Mouse (Mus musculus) kidney, postnatal 14 days (tissue): ENCODE results near the gene Ehhadh.
"Not testable (repeated sequence)": the region's sequence is repeated elsewhere in the genome, so short reads cannot be mapped to it uniquely, and the experiment has no call there.

Experiments
- DNase-seq: peaks from one replicate; pipeline ENCODE4 v3.0.0; 2022; ENCODE audit warnings: mixed read lengths

The Ehhadh gene

GRCm38 (mm10) chr16:21787516-21788353, at the start of gene Ehhadh:
Gene Ehhadh (minus strand): TSS chr16:21787807.
- peak; percentile 89 for DNase-seq

DNA sequence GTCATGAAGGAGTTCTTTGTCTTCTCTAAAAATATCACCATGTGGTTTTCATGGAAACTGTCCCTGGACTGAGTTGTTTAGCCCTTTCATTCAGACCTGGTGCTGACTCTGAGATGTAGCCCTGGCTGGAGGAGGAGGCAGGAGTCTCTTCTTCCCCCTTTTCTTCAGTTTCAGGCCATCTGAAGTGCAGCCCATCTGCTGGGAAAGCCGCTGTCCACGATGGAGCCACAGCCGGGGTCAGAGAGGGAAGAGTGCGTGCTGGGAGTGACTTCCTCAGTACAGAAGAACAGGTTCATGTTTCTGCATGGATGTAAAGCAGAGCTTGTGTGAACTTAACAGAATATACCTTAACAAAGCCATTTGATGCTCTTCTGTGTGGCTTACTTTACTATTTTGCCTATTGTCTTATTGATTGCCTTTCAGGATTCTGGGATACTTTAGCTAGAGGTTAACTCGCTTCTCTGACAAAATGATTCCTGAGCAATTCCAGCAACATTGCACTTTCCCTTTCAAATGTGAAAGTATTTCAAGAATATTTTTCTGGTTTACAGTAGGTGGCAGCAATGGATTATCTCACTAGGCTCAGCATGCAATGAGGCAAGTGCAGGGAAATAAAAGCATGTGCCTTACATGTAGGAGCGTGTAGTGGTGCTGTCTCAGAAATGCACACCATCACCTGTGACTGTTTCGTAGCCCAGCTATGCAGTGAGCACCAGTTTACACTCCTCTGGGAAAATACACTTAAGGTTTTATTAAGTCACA, 48.9 kb upstream of the Ehhadh start:
- DNase-seq = peak; percentile 15

- DNase-seq = no peak
Measured at GRCm38 (mm10) chr16:21835584-21835931, 48.0 kb upstream of the Ehhadh start.

GRCm38 (mm10) chr16:21834866-21835583, 47.4 kb upstream of the Ehhadh start:
- no peak for DNase-seq

DNA sequence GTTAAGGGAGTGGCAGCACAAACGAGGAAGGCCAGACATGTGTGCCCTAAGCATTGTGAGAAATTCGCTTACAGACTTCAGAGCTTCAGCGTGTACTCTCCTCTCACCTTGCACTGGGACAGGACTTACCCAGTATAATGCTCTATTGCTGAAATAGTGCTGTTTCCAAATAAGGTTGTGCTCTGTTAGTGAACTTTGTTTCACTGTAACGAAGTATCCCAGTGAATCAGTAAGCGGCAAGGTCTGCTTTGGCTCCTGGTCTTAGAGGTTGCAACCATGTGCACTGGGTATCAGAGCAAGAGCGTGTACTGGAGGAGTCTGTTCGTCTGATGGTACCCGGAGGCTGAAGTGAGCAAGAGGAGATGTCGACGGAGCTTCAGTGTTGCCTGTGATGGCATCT, 46.4 kb upstream of the Ehhadh start:
- no peak for DNase-seq

- DNase-seq = no peak
Measured at GRCm38 (mm10) chr16:21833469-21833868, 45.9 kb upstream of the Ehhadh start.

- DNase-seq = no peak
Measured at GRCm38 (mm10) chr16:21831764-21832163, 44.2 kb upstream of the Ehhadh start.

- no peak for DNase-seq
Measured at GRCm38 (mm10) chr16:21830784-21831183, 43.2 kb upstream of the Ehhadh start.

DNA sequence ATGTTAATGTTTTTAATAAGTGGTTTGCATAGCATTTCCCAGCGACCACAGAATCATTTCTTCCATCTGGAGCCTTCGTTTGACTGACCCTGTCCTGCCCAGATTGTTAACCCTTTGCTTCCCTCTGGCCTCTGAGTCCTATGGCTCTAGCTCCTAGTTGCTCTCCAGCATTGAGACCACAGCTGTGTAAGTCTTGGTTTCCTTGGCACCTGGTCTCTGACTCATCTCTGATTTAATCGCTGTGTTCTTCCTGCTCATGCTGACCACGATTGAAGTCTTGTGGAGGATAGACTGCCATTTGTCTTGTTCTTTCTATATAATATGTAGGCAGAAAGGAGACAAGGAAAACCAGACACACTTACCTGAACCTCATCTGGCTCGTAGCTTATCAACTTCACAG, 42.1 kb upstream of the Ehhadh start:
- DNase-seq = no peak

- DNase-seq = peak; percentile 29
Measured at GRCm38 (mm10) chr16:21827581-21827980, 40.0 kb upstream of the Ehhadh start.

- peak; percentile 73 for DNase-seq
Measured at GRCm38 (mm10) chr16:21827153-21827552, 39.5 kb upstream of the Ehhadh start.

- peak; percentile 79 for DNase-seq
Measured at GRCm38 (mm10) chr16:21825612-21826031, 38.0 kb upstream of the Ehhadh start.

DNA sequence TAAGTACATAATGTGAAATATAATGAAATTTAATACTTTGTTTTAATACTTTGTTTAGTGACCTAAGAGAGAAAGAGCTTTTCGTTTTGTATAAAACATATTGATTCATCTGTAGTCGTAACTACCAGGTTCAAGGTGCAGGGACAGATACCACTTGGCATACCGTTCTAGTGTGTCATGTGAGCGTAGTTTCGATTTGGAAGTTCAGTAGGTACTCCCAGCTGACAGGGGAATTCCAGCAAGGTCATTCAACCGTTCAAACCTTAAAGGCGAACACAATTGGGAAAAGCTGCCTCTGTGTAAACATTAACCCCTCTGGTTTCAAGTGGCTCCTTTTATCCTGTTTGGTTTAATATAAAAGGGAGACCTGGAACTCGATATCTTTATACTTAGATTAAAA, 31.0 kb upstream of the Ehhadh start:
- DNase-seq = peak; percentile 76

DNA sequence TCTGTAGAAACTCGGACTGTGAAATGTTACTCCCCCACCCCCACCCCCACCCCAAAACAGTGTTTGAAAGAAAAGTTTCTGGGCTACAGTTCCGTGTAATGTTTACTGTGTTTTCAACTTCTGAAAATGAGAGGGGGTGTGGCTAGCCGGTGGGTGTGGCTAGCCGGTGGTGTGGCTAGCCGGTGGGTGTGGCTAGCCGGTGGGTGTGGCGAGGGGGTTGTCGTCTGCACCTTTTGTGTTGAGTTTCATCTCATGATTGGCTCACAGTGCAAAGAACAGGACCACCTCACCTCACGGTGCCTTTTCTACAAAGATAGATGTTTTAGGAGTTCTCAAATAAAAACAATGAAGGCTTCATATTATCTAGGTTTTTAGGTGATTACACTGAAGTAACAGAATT, 30.5 kb upstream of the Ehhadh start:
- DNase-seq = peak; percentile 71

- no peak for DNase-seq
Measured at GRCm38 (mm10) chr16:21815669-21816010, 28.0 kb upstream of the Ehhadh start.

GRCm38 (mm10) chr16:21814861-21815668, 27.5 kb upstream of the Ehhadh start:
- peak; percentile 73 for DNase-seq

DNA sequence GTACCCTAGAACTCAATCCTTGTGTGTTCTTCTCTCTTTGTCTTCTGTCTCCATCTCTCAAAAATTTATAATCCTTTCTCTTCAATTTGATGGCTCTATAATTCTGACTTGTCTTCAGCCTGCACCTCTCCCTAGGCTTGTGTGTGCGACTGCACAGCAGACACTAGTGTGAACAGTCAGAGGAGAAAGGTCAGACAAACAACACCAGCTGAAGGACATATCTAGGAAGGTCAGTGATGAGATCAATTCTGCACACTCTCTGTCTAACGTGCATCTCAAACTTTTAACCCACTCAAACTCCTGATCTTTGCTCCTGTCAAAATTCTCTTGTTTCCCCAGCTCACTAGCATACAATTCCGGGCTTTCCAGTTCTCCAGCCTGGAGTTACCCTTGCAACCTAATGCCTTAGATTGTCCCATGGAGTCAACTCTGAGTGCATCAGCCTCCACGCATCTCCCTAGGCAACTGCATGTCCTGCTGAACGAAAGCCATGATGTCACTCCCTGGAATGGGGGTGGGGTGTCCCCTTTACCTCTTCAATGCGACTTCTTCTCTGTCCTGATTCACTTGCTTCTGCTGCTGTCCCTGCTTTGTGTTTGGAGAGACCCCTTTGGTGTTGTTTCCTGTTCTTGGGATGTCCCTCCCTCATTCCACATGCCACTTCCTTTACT, 25.7 kb upstream of the Ehhadh start:
- DNase-seq = no peak

GRCm38 (mm10) chr16:21807786-21808185, 20.2 kb upstream of the Ehhadh start:
- DNase-seq = not testable (repeated sequence)

- no peak for DNase-seq
Measured at GRCm38 (mm10) chr16:21806892-21807291, 19.3 kb upstream of the Ehhadh start.

GRCm38 (mm10) chr16:21804258-21804657, 16.7 kb upstream of the Ehhadh start:
- DNase-seq = peak; percentile 48

- no peak for DNase-seq
Measured at GRCm38 (mm10) chr16:21795071-21795470, 7.5 kb upstream of the Ehhadh start.

DNA sequence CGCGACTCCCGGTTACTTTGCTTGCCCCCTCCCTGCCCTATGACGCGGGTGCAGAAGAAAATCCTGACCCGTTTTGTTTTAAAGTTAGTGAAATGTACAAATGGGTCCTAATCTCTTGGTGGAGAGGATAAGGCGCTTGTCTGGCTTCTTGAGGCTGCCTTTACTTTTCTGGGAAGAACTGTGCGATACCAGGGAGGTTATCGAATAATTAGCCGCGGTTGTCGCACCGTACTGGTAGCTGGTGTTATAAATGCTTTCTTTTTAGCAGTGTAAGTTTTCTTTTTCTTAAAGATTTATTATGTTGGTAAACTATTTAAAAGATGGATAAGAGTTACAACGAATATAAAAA, 7.1 kb upstream of the Ehhadh start:
- no peak for DNase-seq
